In genomic region chr10:31303446-31303845, GRCm38 (mm10) we compare ENCODE assay signal across 13 mouse cellular contexts.
"Had no signal": no experiment of that assay in that cellular context is flagged by ENCODE, and none has a peak within 500 bp of the region (broad histone marks: within the 10 kb centered on the region; RNA-seq: fewer than 3 reads in every experiment).

No protein-coding gene starts in this region.

- H3K4me3 ChIP-seq: lung, embryonic 15.5 days; megakaryocyte, embryonic 14.5 days; midbrain, embryonic 13.5 days; midbrain, embryonic 15.5 days; neural tube, embryonic 12.5 days; stomach, embryonic 15.5 days had no signal

- DNase-seq: lung, adult 2 months; lung, postnatal 14 days; lung, postnatal 36 days; right cerebral cortex, postnatal 14 days; thymus, adult 2 months; thymus, postnatal 25 days; thymus, postnatal 4 days had no signal

- H3K27me3 ChIP-seq: lung, embryonic 15.5 days; midbrain, embryonic 13.5 days; midbrain, embryonic 15.5 days; neural tube, embryonic 12.5 days; stomach, embryonic 15.5 days had no signal

- H3K4me1 ChIP-seq: lung, embryonic 15.5 days; midbrain, embryonic 13.5 days; midbrain, embryonic 15.5 days; neural tube, embryonic 12.5 days; stomach, embryonic 15.5 days had no signal

- H3K9me3 ChIP-seq: lung, embryonic 15.5 days; megakaryocyte, embryonic 14.5 days; midbrain, embryonic 13.5 days; midbrain, embryonic 15.5 days; neural tube, embryonic 12.5 days; stomach, embryonic 15.5 days had no signal

- H3K36me3 ChIP-seq: lung, embryonic 15.5 days; midbrain, embryonic 13.5 days; midbrain, embryonic 15.5 days; neural tube, embryonic 12.5 days; stomach, embryonic 15.5 days had no signal
